Mouse (Mus musculus) lung, postnatal 0 days (tissue): Measurements from ENCODE around the gene Dhx9.

Experiments
- CTCF ChIP-seq: IDR thresholded peaks from 2 replicates; pipeline ENCODE4 v1.5.1; 2016; ENCODE audit warnings: antibody characterized with exemption, mild to moderate bottlenecking
- EP300 ChIP-seq: IDR thresholded peaks from 2 replicates; pipeline ENCODE4 v1.6.1; 2016; ENCODE audit warnings: antibody characterized with exemption, mild to moderate bottlenecking, control low read depth

- TF ChIP-seq CTCF (no peak), EP300 (no peak)
These were observed 2.2 kb downstream of the Dhx9 start for GRCm38 (mm10) chr1:153485201-153485796.
